Comparison of ENCODE assay signal across 8 mouse cellular contexts in the genomic region with DNA sequence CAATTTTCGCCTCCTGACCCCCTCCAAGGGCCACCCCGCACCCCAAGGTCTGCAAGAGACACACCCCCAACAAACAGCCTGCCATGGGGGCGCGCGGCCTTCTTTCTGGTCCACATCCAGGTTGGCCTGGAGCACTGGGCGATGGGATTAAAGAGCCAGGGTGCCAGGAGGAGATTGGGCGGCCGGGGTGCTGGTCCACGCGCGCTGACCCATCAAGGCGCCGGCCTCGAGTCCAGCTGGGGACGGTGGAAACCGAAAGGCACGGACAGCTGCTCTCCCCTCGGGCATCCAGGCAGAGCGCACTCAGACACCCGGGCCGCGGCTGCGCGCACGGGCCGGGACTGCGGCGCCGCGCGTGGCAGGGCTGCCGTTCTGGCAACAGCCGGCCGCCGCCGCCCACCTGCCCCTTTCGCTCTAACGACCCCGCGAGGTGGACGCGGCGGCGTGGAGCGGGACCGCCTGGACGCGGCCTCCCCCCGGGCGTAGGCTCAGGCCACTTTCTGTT. TPM values are rescaled to one million over a fixed set of nuclear protein-coding genes. Genes with fewer than 3 reads are reported as not detected.
A peak's percentile ranks its signal among the peaks of the same experiment; 100 is the strongest.
DNase-seq lines count a peak whose midpoint lies in the region; ATAC-seq and TF ChIP-seq lines count a peak whose summit lies in the region.

No protein-coding gene starts in this region.

- H3K9ac ChIP-seq in forebrain, embryonic 15.5 days (replicated peaks), result peak overlapping the region; percentile 85
- H3K9ac ChIP-seq in intestine, postnatal 0 days (ENCODE audit: low read depth, low read length), result peak overlapping the region; percentile 94

- peaks cover 60% of the 10 kb centered on the region for H3K4me1 ChIP-seq in forebrain, embryonic 15.5 days
- 0 out of 2 replicates have a peak, but pooled peaks cover 7% of the 10 kb centered on the region for H3K4me1 ChIP-seq in intestine, postnatal 0 days (replicated peaks; ENCODE audit: control insufficient read depth, insufficient read depth, low read length)
- peaks cover 51% of the 10 kb centered on the region for H3K4me1 ChIP-seq in midbrain, embryonic 10.5 days

- peak; percentile 24 for DNase-seq in kidney, adult 18-20 months
- DNase-seq in kidney, adult 8-10 months, result no peak
- DNase-seq in R1 (ENCODE audit: low read depth, low spot score), result peak; percentile 28
- DNase-seq in midbrain, embryonic 10.5 days (ENCODE audit: low spot score), result peak; percentile 60
- peak; percentile 56 for DNase-seq in testis, postnatal 10 days (ENCODE audit: low spot score)

- no peaks in the 10 kb centered on the region for H3K27me3 ChIP-seq in forebrain, embryonic 15.5 days
- H3K27me3 ChIP-seq in intestine, postnatal 0 days (replicated peaks; ENCODE audit: control insufficient read depth, insufficient read depth, low read length), result no peaks in the 10 kb centered on the region
- H3K27me3 ChIP-seq in midbrain, embryonic 10.5 days (ENCODE audit: low read depth, poor library complexity, severe bottlenecking), result no peaks in the 10 kb centered on the region

- H3K9me3 ChIP-seq in forebrain, embryonic 15.5 days, result no peaks in the 10 kb centered on the region
- no peaks in the 10 kb centered on the region for H3K9me3 ChIP-seq in intestine, postnatal 0 days (ENCODE audit: control insufficient read depth)
- H3K9me3 ChIP-seq in midbrain, embryonic 10.5 days (replicated peaks), result no peaks in the 10 kb centered on the region

- H3K27ac ChIP-seq in forebrain, embryonic 15.5 days (replicated peaks), result peak overlapping the region; percentile 99
- peak overlapping the region; percentile 95 for H3K27ac ChIP-seq in intestine, postnatal 0 days (ENCODE audit: low read depth, low read length)
- H3K27ac ChIP-seq in midbrain, embryonic 10.5 days (replicated peaks), result peak overlapping the region; percentile 100

- peak overlapping the region; percentile 57 for H3K4me2 ChIP-seq in forebrain, embryonic 15.5 days (replicated peaks)
- H3K4me2 ChIP-seq in intestine, postnatal 0 days (replicated peaks; ENCODE audit: low read depth), result peak overlapping the region; percentile 86

- H3K4me3 ChIP-seq in forebrain, embryonic 15.5 days, result peak overlapping the region; percentile 86
- H3K4me3 ChIP-seq in intestine, postnatal 0 days (ENCODE audit: low read depth, low read length), result peak overlapping the region; percentile 85
- H3K4me3 ChIP-seq in midbrain, embryonic 10.5 days, result peak overlapping the region; percentile 99

- no peak for TF ChIP-seq CTCF in intestine, postnatal 0 days (IDR thresholded peaks at IDR 0.05; ENCODE audit: low read depth)

- 0% methylated on average over 35 of the region's 50 CpGs for WGBS in forebrain, embryonic 15.5 days
- 1% methylated on average over 41 of the region's 50 CpGs for WGBS in intestine, postnatal 0 days
- under 1% methylated on average over 49 of the region's 50 CpGs for WGBS in midbrain, embryonic 10.5 days

- ATAC-seq in forebrain, embryonic 15.5 days (replicated peaks), result no peak
- ATAC-seq in intestine, postnatal 0 days, result no peak
- ATAC-seq in megakaryocyte-erythroid progenitor cell, adult 5-6 weeks (replicated peaks; ENCODE audit: low FRiP score, low TSS enrichment, poor library complexity, severe bottlenecking), result no peak

- H3K36me3 ChIP-seq in forebrain, embryonic 15.5 days, result no peaks in the 10 kb centered on the region
- no peaks in the 10 kb centered on the region for H3K36me3 ChIP-seq in intestine, postnatal 0 days (ENCODE audit: control insufficient read depth, insufficient read depth)
- H3K36me3 ChIP-seq in midbrain, embryonic 10.5 days, result peaks cover 13% of the 10 kb centered on the region

RNA-seq across cellular contexts. Expression of gene Igf2bp3, which starts 1.1 kb away (rescaled TPM):
- polyA plus RNA-seq in forebrain, embryonic 15.5 days (2015; fragmentation: Nextera tagmentation; extraction: Ambion mirVana), result 36.5 and 39.8 TPM in 2 replicates
- polyA plus RNA-seq in intestine, postnatal 0 days (2015; fragmentation: Nextera tagmentation; extraction: Ambion mirVana), result 54.7 and 56.3 TPM in 2 replicates
- polyA plus RNA-seq in midbrain, embryonic 10.5 days (2016; fragmentation: Nextera tagmentation; extraction: Ambion mirVana), result 134 and 148 TPM in 2 replicates
- total RNA-seq in megakaryocyte-erythroid progenitor cell, adult 5-6 weeks (2014; fragmentation: Nextera tagmentation), result 0.17 TPM in 1 of 2 replicates, not detected in the other
- total RNA-seq in megakaryocyte-erythroid progenitor cell, adult 5-6 weeks (2017), result not detected in 2 replicates

RNA-seq across cellular contexts. Expression of gene Tra2a, which starts 50.2 kb away (rescaled TPM):
- 147 and 152 TPM in 2 replicates for polyA plus RNA-seq in forebrain, embryonic 15.5 days (2015; fragmentation: Nextera tagmentation; extraction: Ambion mirVana)
- 30.2 and 30.5 TPM in 2 replicates for polyA plus RNA-seq in intestine, postnatal 0 days (2015; fragmentation: Nextera tagmentation; extraction: Ambion mirVana)
- 121 and 126 TPM in 2 replicates for polyA plus RNA-seq in midbrain, embryonic 10.5 days (2016; fragmentation: Nextera tagmentation; extraction: Ambion mirVana)
- total RNA-seq in megakaryocyte-erythroid progenitor cell, adult 5-6 weeks (2014; fragmentation: Nextera tagmentation), result 160 and 198 TPM in 2 replicates
- 184 and 193 TPM in 2 replicates for total RNA-seq in megakaryocyte-erythroid progenitor cell, adult 5-6 weeks (2017)

Comparison
In these comparisons a context has a peak if more than half of its experiments do, and no peak if none do; other contexts are left out.
1. DNase-seq: peak in kidney, adult 18-20 months (single experiment), R1 (single experiment), midbrain, embryonic 10.5 days (single experiment) and testis, postnatal 10 days (single experiment); none in kidney, adult 8-10 months (0 of 2).
2. Peak in every context shown above with its lines, with median percentiles within 50 percentile points of each other: H3K27ac ChIP-seq and H3K4me3 ChIP-seq.